Mouse (Mus musculus) forelimb bud, embryonic 11.5 days (tissue): Measurements from ENCODE around the gene Fip1l1.
A peak's percentile ranks its signal among the peaks of the same experiment; 100 is the strongest.

Experiments used
- DNase-seq: peaks from one replicate; pipeline ENCODE4 v3.0.0-alpha.2; 2012; ENCODE audit warnings: low read depth, low spot score

The Fip1l1 gene

DNA sequence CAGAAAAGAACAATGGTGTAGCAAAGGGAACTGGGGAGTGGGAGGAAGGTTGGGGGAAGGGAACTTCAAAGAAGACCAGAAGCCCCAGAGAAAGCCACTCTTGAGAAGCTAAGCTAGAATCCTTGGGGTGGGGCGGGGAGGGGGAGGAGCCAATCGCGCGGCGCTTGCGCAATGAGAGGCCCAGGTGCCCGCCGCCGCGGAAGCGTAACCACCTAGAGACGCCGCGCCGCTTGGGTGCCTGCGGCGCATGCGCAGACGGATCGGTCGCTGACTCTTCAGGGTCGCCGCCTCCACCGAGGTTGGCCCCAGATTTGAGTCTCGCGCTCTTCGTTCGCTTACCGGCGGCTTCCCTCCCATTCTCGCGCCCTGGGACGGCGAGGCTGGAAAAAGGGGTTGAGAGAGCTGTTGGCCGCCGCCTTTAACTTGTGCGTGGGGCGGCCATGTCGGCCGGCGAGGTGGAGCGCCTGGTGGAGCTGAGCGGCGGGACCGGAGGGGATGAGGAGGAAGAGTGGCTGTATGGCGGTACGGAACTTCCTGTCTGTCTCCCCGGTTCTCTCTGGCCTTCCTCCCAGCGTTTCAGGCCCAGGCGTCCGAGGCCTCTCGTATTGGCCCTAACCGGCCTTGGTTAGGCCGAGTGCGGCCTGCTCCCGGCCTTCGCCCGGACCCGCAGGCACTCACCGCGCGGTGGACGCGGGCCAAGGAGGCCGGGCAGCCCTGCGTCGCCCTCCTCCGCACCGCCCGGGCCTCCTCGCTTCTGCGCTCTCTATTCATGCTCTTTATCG is at the start of gene Fip1l1:
Gene Fip1l1 (plus strand): TSS at position 210 of the 782 bp plus-strand sequence.
- peak; percentile 97 for DNase-seq

DNA sequence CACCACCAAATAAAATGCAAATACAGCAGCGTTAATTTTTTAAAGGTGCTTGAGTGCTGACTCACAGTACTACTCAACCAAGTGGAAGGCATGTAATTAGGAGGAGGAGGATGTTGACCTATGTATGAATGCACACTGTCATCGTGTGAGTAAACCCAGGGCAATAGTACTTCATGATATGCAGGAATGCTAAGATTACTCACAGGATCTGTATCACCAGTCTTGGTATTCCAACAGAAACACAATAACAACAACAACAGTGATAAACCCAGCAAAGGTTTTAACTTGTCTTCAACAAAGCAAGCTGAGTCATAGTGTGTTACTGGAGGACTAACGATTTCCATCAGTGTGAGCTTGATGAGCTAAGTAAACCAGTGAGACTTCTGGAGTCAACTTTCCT is 42.5 kb upstream of the Fip1l1 start:
- no peak for DNase-seq

DNA sequence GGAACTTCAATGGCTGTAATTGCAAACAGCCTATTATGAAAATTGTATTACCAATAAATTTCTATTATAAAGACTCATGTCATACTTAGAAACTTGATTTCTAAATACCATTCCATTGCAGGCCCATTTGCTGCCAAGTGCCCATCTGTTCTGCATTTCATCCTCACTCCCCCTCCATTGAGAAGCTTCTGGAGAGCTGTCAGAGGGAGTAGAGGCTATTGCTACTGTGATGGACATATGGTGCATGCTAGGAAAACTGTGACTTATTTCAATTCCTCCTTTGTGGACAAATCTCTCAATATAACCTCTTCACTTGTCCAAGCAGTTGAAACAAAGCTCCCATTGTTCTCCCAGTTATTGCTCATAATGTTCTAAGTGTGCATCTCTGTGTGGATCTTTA is 23.6 kb upstream of the Fip1l1 start:
- no peak for DNase-seq

DNA sequence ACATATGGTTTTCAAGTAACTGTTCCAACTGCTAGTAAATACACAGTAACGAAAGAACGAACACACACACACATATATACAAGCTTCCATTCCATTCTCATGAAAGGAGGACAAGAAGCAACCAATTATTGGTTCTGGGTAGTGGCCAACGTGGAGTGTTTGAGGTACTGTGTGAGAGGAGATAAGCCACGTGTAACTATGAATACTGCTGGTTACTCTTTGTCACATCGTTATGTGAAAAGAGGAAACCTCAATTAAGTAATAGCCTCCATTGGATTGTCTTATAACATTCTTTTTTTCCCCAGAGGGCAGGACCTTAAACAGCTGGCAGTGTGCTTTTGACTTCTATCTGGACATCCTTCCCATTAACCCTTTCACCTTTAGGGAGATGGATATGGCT is 8.2 kb upstream of the Fip1l1 start:
- DNase-seq = no peak

DNA sequence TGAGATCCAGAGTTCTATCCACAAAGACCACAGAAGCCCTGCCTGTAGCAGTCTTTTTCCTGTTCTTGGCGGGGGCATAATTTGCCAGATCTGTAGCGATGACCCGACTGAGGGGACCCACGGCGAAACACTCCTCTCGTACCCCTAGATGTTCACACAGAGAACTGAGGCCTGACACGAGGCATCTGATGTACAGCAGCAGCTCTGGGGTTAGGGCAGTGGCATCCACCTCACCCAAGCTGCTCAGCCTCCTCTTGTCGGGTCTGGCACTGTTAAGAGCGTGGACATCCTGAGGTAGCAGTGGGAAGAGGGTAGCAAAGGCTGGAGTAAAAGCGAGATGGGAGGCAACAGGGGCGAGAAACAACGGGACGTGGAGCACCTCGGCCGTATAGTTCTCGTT is 4.5 kb upstream of the Fip1l1 start:
- no peak for DNase-seq

DNA sequence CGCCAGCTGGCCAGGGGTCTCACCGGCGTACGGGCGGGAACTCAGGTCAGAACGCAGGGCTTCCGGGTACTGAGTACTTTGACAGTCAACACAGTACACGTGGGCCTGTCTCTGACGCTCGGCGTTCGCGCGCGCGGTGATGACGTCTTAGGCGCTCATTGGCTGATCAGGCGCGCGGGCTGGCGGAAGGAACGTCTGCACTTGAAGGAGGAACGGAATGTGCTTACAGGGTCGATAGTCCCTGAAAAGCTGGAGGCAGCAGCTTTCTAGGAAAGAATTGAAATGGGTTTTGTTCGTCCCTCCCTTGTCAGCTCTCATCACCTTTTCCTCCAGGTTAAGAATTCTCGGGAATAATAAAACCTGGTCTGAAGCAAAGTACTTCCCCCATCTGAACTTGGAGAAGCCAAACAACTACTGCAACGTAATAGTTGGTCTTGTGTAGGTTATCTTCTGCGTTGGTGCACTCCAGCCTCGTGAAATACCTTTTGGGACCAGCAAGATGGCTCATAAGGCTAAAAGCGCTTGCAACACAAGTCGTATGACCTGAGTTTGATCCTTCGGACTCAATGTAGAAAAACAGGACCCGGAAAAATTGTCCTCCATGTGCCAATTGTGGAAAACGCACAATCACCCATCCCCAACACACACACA is 3.5 kb upstream of the Fip1l1 start, which contains the start of gene Scfd2:
Gene Scfd2 (minus strand): TSS at position 130 of the 651 bp plus-strand sequence.
- peak; percentile 94 for DNase-seq

DNA sequence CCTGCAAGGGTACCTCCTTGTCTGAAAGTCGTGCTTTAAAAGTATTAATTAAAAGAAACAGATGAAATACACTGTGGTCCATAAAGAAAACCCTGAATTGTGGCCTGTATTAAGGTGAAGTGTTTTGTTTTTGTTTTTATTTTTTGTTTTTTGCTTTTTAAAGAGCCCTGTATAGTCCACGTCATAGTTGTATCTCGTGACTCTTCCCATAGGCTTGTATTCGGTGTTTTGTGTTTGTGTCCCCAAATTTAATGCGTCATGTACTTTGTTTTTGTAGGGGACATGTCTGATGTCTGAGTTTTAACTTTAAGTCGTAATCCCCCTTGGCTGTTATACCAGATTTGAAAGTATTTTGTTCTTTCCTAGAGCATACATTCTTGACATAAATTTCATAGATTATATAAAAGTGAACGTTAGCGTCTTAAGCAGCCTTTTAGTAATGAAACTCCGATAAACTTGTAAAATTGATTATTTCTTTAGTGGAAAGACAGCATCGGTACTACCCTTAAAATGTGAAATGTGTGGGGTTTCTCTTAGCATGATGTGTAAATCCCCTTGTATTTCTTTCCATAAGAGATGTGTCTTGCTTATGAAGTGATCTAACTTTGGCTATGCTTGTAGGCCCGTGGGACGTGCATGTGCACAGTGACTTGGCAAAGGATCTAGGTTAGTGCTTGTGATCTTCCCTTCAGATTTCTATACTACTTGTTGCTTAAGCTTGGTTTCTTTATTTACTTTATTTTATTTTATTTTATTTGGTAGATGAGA is 1.1 kb downstream of the Fip1l1 start:
- DNase-seq = no peak

DNA sequence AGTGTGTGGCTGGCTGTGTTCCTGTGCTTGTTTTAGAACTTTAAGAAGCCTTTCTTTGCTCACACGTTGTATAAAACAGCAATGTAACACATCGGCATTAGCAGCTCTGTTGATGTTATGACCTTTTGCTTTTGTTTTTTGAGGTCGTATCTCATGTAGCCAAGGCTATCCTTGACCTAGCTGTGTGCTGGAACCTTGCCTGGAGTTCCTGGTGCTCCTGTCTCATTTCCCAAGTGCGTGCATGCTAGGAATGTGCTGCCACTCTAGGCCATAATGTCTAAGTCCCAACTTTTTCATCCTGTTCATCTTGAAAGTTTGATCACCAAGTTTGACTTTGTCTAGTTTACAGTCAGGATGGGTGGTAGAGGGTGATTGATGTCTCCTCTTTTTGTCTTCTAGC is 10.4 kb downstream of the Fip1l1 start:
- DNase-seq = no peak

DNA sequence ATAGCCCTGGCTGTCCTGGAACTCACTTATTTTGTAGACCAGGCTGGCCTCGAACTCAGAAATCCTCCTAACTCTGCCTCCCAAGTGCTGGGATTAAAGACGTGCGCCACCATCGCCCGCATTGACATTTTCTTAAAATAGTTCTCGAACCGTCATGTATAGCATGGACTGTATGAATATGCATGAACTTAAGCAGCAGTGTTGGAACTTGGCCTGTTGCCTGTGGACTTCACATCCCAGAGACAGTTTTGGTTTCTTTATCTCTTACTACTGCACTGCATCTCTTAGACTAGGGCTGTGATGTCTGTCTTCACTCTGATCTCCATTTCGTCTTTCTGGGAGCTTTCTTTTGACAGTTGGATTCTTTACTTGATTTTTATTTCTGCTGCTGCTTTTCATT is 14.3 kb downstream of the Fip1l1 start:
- no peak for DNase-seq

DNA sequence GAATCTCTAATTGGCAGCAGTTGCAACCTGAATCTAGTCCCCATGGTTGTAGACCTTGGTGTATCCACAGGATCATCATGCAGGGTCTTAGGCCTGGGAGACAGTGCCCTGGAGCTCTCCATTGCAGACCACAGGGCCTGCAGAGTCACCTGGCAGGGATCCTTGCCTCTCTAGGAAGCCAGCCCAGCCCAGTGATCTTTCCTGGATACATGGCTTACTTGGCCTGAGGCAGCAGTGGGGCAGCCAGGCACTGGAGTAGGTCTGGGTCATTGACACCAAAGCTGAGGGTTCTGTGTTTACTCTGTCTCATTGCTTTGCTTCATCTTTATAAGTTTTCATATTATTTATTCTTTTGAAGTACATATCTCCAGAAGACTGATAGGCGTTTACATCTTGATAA is 25.9 kb downstream of the Fip1l1 start:
- DNase-seq = no peak

DNA sequence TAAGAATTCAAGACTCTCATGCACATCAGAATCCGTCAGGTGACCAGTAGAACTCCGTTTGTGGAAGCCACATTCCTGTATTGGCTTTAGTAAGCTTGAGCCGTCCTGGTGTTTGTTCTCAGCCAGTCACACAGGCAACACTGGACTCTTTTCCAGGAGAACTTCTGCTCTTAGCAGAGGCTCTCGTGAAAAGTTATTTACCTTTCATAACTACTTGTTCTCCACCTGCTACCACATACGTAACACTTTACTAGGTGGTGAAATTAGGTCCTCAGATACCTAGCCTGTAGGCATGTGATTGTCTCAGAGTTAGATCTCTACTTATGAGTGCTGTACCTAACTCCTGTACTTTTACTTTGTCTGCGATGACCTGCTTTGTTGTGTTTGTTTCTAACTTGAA is 36.5 kb downstream of the Fip1l1 start:
- DNase-seq = no peak

DNA sequence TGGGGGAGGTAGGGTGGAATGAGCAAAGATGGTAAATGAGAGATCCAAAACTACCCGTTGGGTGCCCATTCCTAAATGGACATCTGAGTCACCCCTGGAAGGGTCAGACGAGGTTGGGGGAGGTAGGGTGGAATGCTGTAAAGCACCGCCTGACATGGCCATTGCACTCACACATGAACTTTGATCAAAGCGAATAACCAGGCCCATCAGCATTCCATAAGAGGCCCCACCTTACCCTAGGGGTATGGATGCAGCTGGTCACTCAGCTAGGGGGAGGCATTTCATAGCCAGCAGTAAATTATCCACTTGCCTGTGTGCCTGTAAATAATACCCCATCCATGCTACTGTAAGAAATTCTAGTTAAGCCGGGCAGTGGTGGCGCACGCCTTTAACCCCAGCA is 53.9 kb downstream of the Fip1l1 start:
- DNase-seq = no peak

DNA sequence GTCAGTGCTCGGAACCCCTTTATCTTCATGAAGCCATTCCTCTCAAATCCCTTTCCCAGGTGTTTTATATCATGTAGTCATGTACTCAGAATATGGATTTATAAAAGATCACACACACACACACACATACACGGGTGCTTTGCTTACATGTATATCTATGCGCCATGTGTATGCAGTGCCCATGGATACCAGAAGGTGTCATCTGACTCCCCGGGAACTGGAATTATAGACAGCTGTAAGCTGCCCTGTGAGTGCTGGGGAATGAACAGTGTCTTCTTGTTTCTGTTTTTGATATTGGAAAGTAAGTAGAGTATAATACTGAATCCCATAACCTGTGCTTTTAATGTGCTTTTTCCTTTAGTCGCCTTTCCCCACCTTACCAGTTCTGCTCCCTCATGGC is 56.2 kb downstream of the Fip1l1 start:
- no peak for DNase-seq

DNA sequence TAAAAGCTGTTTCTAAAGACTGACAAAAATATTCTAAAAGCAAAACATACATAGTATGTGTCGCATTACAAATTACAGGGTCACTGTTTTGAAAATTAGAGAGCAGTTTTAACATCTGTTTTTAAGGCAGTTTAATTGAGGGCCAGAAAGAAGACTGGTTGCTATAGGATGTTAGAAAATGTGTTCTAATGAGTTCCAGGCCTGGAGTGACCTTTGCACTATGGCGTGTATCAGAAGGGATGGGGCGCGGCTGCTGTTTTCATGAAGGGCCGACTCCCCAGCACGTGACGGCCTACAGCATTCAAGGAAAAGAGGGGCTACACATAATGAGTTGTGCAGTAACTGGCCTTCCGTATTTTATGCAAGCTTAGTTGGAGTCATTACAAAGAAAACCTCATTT is 57.9 kb downstream of the Fip1l1 start:
- DNase-seq = peak; percentile 75

DNA sequence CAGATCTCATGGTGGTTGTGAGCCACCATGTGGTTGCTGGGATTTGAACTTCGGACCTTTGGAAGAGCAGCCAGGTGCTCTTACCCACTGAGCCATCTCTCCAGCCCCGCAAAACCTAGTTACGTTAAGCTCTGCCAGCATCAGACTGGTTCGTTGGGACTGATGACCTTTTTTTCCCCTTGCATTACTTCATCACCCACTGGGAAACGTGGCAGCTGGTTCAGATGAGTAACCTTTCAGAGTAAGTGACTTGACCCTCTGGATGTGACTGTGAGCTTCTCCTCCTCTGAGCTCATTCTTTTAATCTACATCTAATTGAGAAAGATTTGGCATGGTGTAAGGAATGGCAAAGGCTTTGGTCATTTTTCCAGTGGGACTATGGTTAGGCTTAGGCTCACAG is 64.8 kb downstream of the Fip1l1 start:
- DNase-seq = no peak

DNA sequence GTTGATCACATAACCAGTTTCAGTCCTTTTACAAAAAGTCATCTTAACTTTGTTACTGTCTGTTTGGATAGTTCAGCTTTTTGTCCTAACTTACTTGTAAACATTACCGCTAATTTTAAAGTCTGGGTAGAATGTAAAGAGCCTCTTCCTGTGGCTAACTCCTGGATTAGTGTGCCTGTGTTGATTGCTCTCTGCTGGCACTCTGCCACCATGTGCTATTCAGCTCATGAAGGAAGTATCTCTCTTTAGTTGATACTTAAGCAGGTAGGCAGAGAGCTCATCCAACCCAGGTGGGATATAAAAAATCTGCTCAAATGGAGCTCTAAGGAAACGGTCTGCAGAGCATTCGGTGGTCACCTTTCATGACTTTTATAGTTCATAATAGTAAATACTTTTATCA is 65.9 kb downstream of the Fip1l1 start:
- DNase-seq = no peak

DNA sequence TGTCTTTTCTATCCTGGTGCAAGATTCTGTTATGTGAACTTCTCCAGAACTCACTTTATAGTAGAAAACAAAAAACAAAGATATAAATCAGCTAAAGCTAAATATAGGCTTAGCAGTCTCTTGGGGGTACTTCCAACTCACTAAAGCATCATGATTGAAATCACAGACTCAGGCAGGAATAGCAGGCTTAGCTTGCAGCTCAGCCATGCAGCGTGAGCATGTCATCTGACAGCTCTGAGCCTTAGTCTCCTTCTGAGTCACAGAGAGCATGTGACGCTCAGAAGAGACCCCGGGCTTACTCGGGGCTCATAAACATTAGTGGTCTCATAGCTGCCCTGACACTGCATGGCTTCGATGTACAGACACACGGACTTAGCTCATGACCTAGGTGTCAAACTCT is 66.7 kb downstream of the Fip1l1 start:
- DNase-seq = no peak

DNA sequence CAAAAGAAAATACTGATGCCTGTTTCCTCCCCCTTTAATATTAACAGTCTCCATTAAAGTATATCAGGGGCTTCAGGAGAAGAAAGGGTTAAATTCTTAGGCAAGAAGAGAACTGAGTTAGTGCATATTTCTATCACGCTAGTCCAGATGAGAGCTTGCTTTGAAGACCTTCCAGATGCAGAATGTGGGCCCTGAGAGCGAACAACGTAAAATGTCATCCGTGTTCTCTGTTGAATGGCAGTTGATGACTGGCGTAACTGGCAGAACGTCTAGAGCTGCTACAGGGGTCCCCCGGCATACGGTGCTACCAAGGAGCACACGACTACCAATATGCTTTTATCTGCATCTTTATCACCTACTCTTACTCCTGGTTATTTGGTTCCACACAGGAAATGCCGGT is 67.1 kb downstream of the Fip1l1 start:
- no peak for DNase-seq

DNA sequence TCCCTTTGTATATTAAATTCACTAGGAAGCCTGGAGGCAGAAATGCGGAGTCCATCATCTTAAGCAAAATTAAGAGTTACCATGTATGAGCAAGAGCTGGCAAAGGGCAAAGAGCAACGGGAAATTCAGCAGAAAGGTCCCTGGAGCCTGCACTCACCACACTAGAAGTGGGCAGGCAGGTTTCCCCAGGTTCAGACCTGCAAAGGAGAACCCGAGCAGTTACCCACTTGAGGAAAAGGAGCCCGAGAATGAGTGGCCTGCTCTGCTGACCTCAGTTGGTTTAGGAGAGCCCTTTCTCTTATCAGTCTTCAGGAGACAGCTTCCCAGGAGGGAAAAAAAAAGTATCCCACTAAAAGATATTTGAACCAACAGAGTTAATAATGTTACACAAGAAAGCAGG is 68.1 kb downstream of the Fip1l1 start:
- no peak for DNase-seq

DNA sequence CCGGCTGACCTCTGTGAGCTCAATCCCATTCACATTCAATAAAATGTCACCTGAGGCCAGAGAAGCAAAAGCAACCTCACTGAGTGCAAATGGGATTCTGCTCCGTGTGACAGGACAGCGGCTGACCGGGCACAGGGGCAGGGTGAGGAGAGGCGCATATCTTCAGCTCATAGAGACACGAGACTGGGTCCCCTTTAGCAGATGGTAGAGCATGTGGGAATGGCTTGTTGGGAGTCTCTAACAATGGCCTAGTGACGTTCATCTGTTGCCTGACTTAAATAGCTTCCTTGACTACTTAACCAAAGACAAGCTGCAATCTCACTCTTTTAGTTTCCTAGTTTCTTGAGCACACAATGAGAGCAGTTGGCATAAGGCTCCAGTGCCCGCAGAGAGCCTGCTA is 71.0 kb downstream of the Fip1l1 start:
- no peak for DNase-seq

DNA sequence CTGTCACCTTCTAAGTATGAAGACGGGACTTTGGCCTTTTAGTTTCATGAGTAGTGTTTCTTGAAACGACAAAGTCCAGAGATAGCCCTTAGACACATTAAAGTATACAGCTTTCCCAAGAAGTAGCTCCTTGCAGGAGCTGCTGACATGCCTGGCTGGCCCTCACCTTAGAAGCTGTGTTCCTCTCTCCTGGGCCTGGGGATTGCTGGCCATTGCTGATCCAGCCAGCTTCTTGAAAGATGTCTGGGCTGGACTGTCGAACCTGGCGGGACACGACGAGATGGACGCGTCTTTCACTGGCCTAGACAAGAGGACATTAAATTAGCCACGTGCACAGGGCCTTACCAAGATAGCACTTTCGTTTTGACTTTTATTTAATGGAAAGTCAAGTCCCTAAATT is 75.3 kb downstream of the Fip1l1 start:
- no peak for DNase-seq

DNA sequence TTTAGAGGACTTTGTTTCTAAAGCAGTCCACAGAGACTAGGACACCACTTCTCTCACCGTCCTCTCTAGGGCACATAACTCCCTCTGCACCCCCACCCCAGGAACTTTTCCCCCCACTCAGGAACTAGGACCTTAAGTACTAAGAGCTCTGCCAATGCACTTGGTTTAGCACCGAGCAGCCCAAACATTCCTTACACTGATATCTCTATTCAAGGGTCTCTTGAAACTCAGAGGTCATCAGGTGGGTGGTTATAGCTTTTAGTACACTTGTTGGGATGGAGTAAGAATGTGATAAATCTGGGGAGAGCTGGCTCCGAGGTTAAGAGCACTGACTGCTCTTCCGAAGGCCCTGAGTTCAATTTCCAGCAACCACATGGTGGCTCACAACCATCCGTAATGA is 77.5 kb downstream of the Fip1l1 start:
- no peak for DNase-seq
